Mouse (Mus musculus) CH12.LX (cell line): Measurements from ENCODE around the gene Rph3al.

Source experiments
- CHD1 ChIP-seq: IDR thresholded peaks from 2 replicates; pipeline ENCODE4 v1.6.1; 2012; ENCODE audit warnings: low read depth, low read length, improper control_type of control experiment, inconsistent platforms
- CHD2 ChIP-seq: IDR thresholded peaks from 2 replicates; pipeline ENCODE4 v1.6.1; 2011; ENCODE audit warnings: low read length, improper control_type of control experiment
- CTCF ChIP-seq, 2 experiments: IDR thresholded peaks in 1 of 2; conservative IDR thresholded peaks in 1 of 2; 2 replicates each; pipeline ENCODE4 v1.5.1; 2011 to 2012; ENCODE audit warnings: low read depth in 2 of 2, low read length in 2 of 2, improper control_type of control experiment in 1 of 2, inconsistent platforms in 1 of 2, mild to moderate bottlenecking in 1 of 2, moderate library complexity in 1 of 2
- EP300 ChIP-seq: IDR thresholded peaks from 2 replicates; pipeline ENCODE4 v1.6.1; 2011; ENCODE audit warnings: low read length, improper control_type of control experiment
- MAX ChIP-seq: IDR thresholded peaks from 2 replicates; pipeline ENCODE4 v1.6.1; 2011; ENCODE audit warnings: low read length, improper control_type of control experiment
- POLR2A ChIP-seq: IDR thresholded peaks from 2 replicates; pipeline ENCODE4 v1.6.1; 2011; ENCODE audit warnings: low read depth, mild to moderate bottlenecking, improper control_type of control experiment, low read length
- ZKSCAN1 ChIP-seq: IDR thresholded peaks from 2 replicates; pipeline ENCODE4 v1.6.1; 2012; ENCODE audit warnings: low read depth, inconsistent platforms, low read length, improper control_type of control experiment, borderline replicate concordance

DNA sequence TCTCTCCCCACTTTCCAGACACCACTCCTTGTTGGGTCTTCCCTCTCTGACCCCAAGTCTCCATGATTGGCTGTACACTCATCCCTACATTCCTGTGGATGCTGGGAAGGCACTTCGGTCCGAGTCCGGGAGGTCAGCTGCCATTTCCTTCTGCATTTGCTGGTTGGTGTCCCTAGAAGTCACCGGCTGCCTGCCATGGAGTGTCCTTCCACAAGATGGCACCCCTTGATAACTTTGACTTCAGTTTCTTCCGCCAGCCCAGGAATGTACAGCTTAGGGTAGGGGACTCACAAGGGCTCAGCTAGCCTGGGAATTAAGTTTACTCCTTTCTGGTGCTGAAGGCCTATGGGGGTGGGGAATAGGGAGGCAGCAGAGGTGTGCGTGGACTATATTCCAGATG is 156.3 kb downstream of the Rph3al start:
- peak; percentile 61 to 96 for TF ChIP-seq CTCF (conservative IDR thresholded peaks at IDR 0.05 in 1 of 2, IDR thresholded peaks at IDR 0.05 in 1 of 2; ENCODE audit: low read depth in 2 of 2, low read length in 2 of 2)
- no peak for TF ChIP-seq EP300
- no peak for TF ChIP-seq ZKSCAN1
- TF ChIP-seq CHD2 = no peak
- TF ChIP-seq CHD1 = no peak
- no peak for TF ChIP-seq POLR2A
- no peak for TF ChIP-seq MAX
